Mouse (Mus musculus): ENCODE data around the gene Mindy1. TPM values are rescaled to one million over a fixed set of nuclear protein-coding genes. Genes with fewer than 3 reads are reported as not detected.
A peak's percentile ranks its signal among the peaks of the same experiment; 100 is the strongest.

Gene Mindy1
- total and polyA plus RNA-seq, 3 experiments = 5.0 to 14.4 (median 5.4) TPM

DNA sequence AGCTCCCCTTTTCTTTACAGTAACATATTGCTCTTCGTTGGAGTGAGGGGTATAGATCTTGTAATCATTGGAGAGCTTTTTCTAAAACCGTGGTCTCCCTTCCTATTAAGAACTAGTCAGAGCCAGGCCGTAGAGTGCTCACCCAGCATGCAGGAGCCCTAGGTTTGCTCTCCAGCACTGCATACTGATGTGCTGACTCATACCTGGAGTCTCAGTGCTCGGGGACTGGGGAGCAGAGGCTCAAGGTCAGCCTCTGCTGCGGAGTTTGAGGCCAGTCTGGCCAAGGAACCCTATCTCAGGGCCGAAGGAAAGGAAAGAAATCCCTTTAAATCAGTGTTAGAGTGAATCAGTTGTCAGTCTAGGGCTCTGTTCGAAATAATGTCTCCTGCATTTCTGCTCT, 48.4 kb upstream of the Mindy1 start (continued):
- TF ChIP-seq EP300 (IDR thresholded peaks at IDR 0.05; ENCODE audit: low read length) (peak; percentile 93), ETS1 (conservative IDR thresholded peaks at IDR 0.05; ENCODE audit: low read depth, low read length) (peak; percentile 65), UBTF (IDR thresholded peaks at IDR 0.05; ENCODE audit: low read depth, low read length) (no peak)

DNA sequence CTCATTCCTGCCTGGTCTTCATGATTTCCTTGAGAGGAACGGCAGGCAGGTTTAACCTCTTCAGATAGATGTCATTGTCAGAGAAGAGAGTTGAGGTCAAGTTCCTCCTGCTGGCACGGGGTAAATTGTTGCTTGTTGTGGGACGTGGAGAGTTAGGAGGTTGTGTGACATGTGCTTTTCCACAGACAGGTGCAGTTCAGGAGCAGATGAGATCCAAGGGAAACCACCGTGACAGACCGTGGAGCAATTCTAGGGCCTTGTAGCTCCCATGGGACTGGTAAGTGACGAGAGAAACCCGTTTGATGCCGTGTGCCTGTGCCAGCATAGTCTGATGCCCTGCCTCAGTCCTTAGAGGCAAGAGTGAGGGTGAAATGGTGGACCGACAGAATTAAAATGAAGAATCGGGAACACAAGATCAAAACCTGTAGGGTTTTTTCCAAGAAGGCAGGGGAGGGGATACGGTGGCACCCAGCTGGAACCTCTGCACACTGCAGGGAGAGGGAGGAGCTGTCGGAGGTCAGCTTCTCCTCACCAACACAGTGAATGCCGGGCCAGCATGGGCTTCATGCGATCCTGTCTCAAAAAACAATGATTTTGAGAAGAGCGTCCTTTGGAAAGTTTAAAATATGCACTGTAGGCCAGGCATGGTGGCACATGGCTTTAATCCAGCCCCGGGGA, 47.7 kb upstream of the Mindy1 start:
- Histone ChIP-seq H3K9me3 (replicated peaks; ENCODE audit: low read length) (no peaks in the 10 kb centered on the region), H3K27ac (ENCODE audit: insufficient read depth, low read depth) (peak overlapping the region; percentile 97), H3K9ac (ENCODE audit: insufficient read depth, low read depth) (peak overlapping the region; percentile 69), H3K4me2 (ENCODE audit: insufficient read depth, low read depth, poor library complexity, severe bottlenecking) (peak overlapping the region; percentile 79), H3K4me3 (replicated peaks in 1 of 3; ENCODE audit: low read depth in 2 of 3, low read length in 2 of 3, poor library complexity in 1 of 3) (peak overlapping the region in 2 of 3 experiments; percentile 5 to 38), H3K27me3 (replicated peaks) (no peaks in the 10 kb centered on the region), H3K79me2 (replicated peaks; ENCODE audit: control insufficient read depth, extremely low read depth, insufficient read depth, poor library complexity, severe bottlenecking) (peaks cover 39% of the 10 kb centered on the region), H3K36me3 (replicated peaks in 1 of 2; ENCODE audit: control insufficient read depth in 1 of 2, insufficient read depth in 1 of 2, low read length in 1 of 2) (peaks cover 48 to 63% of the 10 kb centered on the region in 2 experiments), H3K4me1 (ENCODE audit: control insufficient read depth in 1 of 2, insufficient read depth in 2 of 2) (peaks cover 18 to 46% of the 10 kb centered on the region in 2 experiments)
- no peak for TF ChIP-seq ZKSCAN1 (IDR thresholded peaks at IDR 0.05; ENCODE audit: borderline replicate concordance, low read depth, low read length)
- no peak for TF ChIP-seq ZC3H11A (IDR thresholded peaks at IDR 0.05; ENCODE audit: low read depth, low read length)
- TF ChIP-seq MYC (IDR thresholded peaks at IDR 0.05; ENCODE audit: low read depth, low read length) = peak; percentile 92
- peak; percentile 71 for TF ChIP-seq TCF12 (IDR thresholded peaks at IDR 0.05; ENCODE audit: low read depth, low read length)
- no peak for TF ChIP-seq POLR2A (IDR thresholded peaks at IDR 0.05; ENCODE audit: low read depth, low read length)
- peak; percentile 86 for TF ChIP-seq ETS1 (conservative IDR thresholded peaks at IDR 0.05; ENCODE audit: low read depth, low read length)
- TF ChIP-seq MEF2A (IDR thresholded peaks at IDR 0.05; ENCODE audit: borderline replicate concordance, low read depth, low read length) = peak; percentile 59
- TF ChIP-seq CHD1 (IDR thresholded peaks at IDR 0.05; ENCODE audit: low read depth, low read length) = no peak
- TF ChIP-seq POLR2AphosphoS2 (IDR thresholded peaks at IDR 0.05; ENCODE audit: low read depth, low read length) = no peak
- no peak for TF ChIP-seq ELF1 (IDR thresholded peaks at IDR 0.05; ENCODE audit: low read depth, low read length)
- TF ChIP-seq NRF1 (IDR thresholded peaks at IDR 0.05; ENCODE audit: low read depth, low read length) = no peak
- 0 out of 2 replicates have a peak, but pooled peaks have one; percentile 37 for TF ChIP-seq MAFK (IDR thresholded peaks at IDR 0.05; ENCODE audit: insufficient replicate concordance, low read length)
- TF ChIP-seq SMC3 (IDR thresholded peaks at IDR 0.05; ENCODE audit: low read depth, low read length) = no peak
- TF ChIP-seq MXI1 (IDR thresholded peaks at IDR 0.05; ENCODE audit: low read depth, low read length) = peak; percentile 67; the same call in 1 of the 2 replicates
- peak; percentile 66 for TF ChIP-seq SIN3A (IDR thresholded peaks at IDR 0.05; ENCODE audit: low read length)
- TF ChIP-seq ZNF384 (IDR thresholded peaks at IDR 0.05; ENCODE audit: low read depth, low read length) = no peak
- TF ChIP-seq USF1 (IDR thresholded peaks at IDR 0.05; ENCODE audit: low read depth, low read length) = no peak
- TF ChIP-seq UBTF (IDR thresholded peaks at IDR 0.05; ENCODE audit: low read depth, low read length) = no peak
- TF ChIP-seq MAZ (IDR thresholded peaks at IDR 0.05; ENCODE audit: low read depth, low read length) = 0 out of 2 replicates have a peak, but pooled peaks have one; percentile 6
- TF ChIP-seq IRF4 (IDR thresholded peaks at IDR 0.05; ENCODE audit: low read depth, low read length) = peak; percentile 62; the same call in 1 of the 2 replicates
- TF ChIP-seq EP300 (IDR thresholded peaks at IDR 0.05; ENCODE audit: low read length) = peak; percentile 74
- peak; percentile 33; the same call in 1 of the 2 replicates for TF ChIP-seq CHD2 (IDR thresholded peaks at IDR 0.05; ENCODE audit: low read length)
- TF ChIP-seq JUN (IDR thresholded peaks at IDR 0.05; ENCODE audit: insufficient read depth, low read depth, low read length) = peak; percentile 30; the same call in 1 of the 2 replicates
- 0 out of 2 replicates have a peak, but pooled peaks have one; percentile 18 for TF ChIP-seq TBP (conservative IDR thresholded peaks at IDR 0.05; ENCODE audit: low read depth, low read length)
- peak; percentile 94 for TF ChIP-seq MAX (IDR thresholded peaks at IDR 0.05; ENCODE audit: low read length)
- TF ChIP-seq GABPA (IDR thresholded peaks at IDR 0.05; ENCODE audit: insufficient replicate concordance, low read depth, low read length) = no peak
- no peak for TF ChIP-seq ZMIZ1 (IDR thresholded peaks at IDR 0.05; ENCODE audit: low read depth, low read length)
- no peak for TF ChIP-seq HCFC1 (IDR thresholded peaks at IDR 0.05; ENCODE audit: low read depth, low read length)
- no peak for TF ChIP-seq RCOR1 (conservative IDR thresholded peaks at IDR 0.05; ENCODE audit: low read depth, low read length)
- no peak for TF ChIP-seq PAX5 (IDR thresholded peaks at IDR 0.05; ENCODE audit: low read length)
- TF ChIP-seq KAT2A (IDR thresholded peaks at IDR 0.05; ENCODE audit: insufficient replicate concordance, low read length) = 0 out of 2 replicates have a peak, but pooled peaks have one; percentile 53
- TF ChIP-seq BHLHE40 (IDR thresholded peaks at IDR 0.05; ENCODE audit: low read depth, low read length) = peak; percentile 91
- in situ Hi-C loops (cut with MboI; ENCODE audit: low pct_ligation_motif_present, low pct_unique_long_range_greater_than_20kb, low sequenced_read_pairs) (no loop called here), dilution Hi-C loops (cut with MboI; ENCODE audit: extremely low pct_ligation_motif_present, extremely low pct_unique_long_range_greater_than_20kb, low sequenced_read_pairs) (no loop called here)
- DNase-seq (ENCODE audit: extremely low read depth) = peak; percentile 87
